Mouse (Mus musculus) adrenal gland, adult 8-10 months (tissue): ENCODE results near the gene Gypa. TPM values are rescaled to one million over a fixed set of nuclear protein-coding genes. Genes with fewer than 3 reads are reported as not detected.

Experiments used
- DNase-seq: peaks from one replicate; pipeline ENCODE4 v3.0.0; 2022
- total RNA-seq, 4 experiments: library from RNA; stranded (reverse); gene quantifications; 2 replicates each; pipeline ENCODE4 v1.2.4; 2022

The Gypa gene
- total RNA-seq, 4 experiments from 2014 or later = 0.17 TPM; not detected in 3

DNA sequence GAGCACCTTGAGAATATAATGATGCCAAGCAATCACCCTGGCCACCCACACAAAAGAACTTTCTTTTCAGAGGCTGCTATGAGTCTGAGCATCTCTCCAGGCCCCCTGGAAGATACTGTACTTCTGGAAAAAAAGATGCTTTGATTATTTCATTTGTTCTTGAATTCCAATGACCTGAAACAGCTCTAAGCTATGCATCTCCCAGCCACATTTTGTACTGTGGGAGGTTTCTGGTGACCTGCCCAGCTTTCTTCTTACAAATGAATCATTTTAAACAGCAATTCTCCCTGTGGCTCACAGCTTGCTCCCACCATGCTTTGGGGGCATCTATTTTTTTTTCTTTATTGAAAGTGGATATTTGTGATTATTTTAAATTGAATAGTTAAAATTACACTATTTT lies 56.9 kb downstream of the Gypa start:
- DNase-seq = no peak

GRCm38 (mm10) chr8:80551303-80551702 lies 57.7 kb downstream of the Gypa start:
- no peak for DNase-seq

- no peak for DNase-seq
These were observed 61.4 kb downstream of the Gypa start for GRCm38 (mm10) chr8:80554991-80555390.

Other genes with a start within 250 kb of the Gypa start
- gene Frem3, start 117.3 kb downstream of the Gypa start, total RNA-seq = not detected
- 10 to 100 TPM; 64.8 to 83.0 (median 76.3) TPM for gene Smarca5, start 245.7 kb downstream of the Gypa start, total RNA-seq